Mouse (Mus musculus): ENCODE measurements around the gene Apopt1.

GRCm38 (mm10) chr12:111791474-111792104, 78.5 kb downstream of the Apopt1 start:
- TF ChIP-seq POLR2A (IDR thresholded peaks at IDR 0.05; ENCODE audit: extremely low read depth, insufficient read depth, low read length): no peak
- TF ChIP-seq CTCF (IDR thresholded peaks at IDR 0.05; ENCODE audit: low read depth, low read length): no peak

All from liver, adult 2 months (tissue).